Mouse (Mus musculus): ENCODE measurements around the gene Pde4c.

DNA sequence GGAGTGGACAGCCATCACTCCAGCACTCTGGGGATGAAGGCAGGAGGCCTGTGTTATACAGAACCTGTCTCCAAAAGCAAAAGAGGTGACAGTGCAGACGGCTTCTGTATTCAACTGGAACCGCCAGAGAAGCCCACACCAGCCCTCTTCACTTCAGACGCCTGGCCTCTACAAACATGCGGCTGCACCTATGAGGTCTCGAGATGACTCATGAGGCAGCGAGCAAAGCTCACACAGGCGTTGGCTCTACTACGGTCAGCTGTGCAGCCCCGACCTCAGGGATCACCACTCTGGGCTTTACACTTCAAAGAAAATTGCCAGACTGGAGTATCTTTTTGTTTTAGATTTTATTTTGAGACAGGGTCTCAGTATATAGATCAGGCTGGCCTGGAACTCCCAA is 49.4 kb downstream of the Pde4c start:
- TF ChIP-seq POLR2A (IDR thresholded peaks at IDR 0.05; ENCODE audit: borderline replicate concordance, extremely low read depth, insufficient read depth, insufficient read length, poor library complexity, severe bottlenecking) (no peak), CTCF (IDR thresholded peaks at IDR 0.05; ENCODE audit: borderline replicate concordance, extremely low read depth, insufficient read depth, insufficient read length) (no peak)

All from brain, embryonic 14.5 days (tissue).